Mouse (Mus musculus) liver, postnatal 0 days (tissue): ENCODE measurements around the gene Ppp3r1.

Experiments
- CTCF ChIP-seq: sonication (generic); IDR thresholded peaks from 2 replicates; pipeline ENCODE4 v1.5.1; 2016; ENCODE audit warnings: antibody characterized with exemption, low read depth
- EP300 ChIP-seq: IDR thresholded peaks from 2 replicates; pipeline ENCODE4 v1.6.1; 2016; ENCODE audit warnings: antibody characterized with exemption, low read depth, mild to moderate bottlenecking

- TF ChIP-seq CTCF (no peak), EP300 (no peak)
Measured at GRCm38 (mm10) chr11:17187649-17188048, 28.6 kb downstream of the Ppp3r1 start.
